Mouse (Mus musculus) cortical plate, adult 2 months (tissue): ENCODE data around the gene Prelp.

Source experiments
- CTCF ChIP-seq: fragments of 200-500 bp; IDR thresholded peaks from 2 replicates; pipeline ENCODE4 v1.5.1; 2011; ENCODE audit warnings: mild to moderate bottlenecking, control low read depth, low read length; ENCODE audit not compliant: insufficient read depth; ENCODE audit errors: extremely low read depth
- POLR2A ChIP-seq: fragments of 200-500 bp; IDR thresholded peaks from 2 replicates; pipeline ENCODE4 v1.6.1; 2011; ENCODE audit warnings: mild to moderate bottlenecking, low read length, control low read depth; ENCODE audit not compliant: insufficient read depth; ENCODE audit errors: extremely low read depth

DNA sequence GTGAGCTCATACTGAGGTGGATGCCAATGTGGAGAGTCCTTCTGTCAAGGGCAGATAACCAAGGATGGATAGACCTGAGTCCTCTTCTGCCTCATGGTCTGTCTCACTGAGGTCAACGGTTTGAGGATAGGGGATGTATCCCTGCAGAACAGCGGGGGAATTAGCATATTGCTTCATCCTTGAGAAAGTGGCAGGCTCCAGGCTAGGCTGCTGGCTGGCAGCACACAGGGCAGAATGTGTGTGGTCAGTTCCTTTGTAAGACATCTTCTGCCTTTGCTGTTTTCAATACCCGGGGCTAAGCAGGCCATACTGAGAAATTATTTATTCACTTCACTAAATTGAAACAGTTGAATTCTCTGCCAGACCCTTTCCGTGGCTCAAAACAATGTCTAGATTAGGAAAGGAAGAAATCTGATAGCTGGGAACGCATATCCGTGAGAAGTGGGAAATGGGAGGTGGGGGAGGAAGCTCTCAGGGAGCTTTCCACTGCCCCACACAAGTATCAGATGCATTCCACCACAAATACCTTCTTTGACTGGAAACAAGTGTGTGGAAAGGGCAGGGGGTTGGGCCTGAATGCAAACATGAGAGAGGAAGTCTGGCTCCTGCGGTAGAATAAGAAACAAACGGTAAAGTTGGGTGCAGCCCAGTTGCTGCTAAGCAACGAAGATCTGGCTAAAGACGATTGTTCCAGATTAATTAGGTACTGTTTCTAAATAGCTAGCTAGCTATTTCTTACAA is 57.8 kb downstream of the Prelp start:
- no peak for TF ChIP-seq CTCF
- TF ChIP-seq POLR2A, result no peak
